Mouse (Mus musculus): Measurements from ENCODE around the gene Ugt1a9.

Ugt1a9 gene

DNA sequence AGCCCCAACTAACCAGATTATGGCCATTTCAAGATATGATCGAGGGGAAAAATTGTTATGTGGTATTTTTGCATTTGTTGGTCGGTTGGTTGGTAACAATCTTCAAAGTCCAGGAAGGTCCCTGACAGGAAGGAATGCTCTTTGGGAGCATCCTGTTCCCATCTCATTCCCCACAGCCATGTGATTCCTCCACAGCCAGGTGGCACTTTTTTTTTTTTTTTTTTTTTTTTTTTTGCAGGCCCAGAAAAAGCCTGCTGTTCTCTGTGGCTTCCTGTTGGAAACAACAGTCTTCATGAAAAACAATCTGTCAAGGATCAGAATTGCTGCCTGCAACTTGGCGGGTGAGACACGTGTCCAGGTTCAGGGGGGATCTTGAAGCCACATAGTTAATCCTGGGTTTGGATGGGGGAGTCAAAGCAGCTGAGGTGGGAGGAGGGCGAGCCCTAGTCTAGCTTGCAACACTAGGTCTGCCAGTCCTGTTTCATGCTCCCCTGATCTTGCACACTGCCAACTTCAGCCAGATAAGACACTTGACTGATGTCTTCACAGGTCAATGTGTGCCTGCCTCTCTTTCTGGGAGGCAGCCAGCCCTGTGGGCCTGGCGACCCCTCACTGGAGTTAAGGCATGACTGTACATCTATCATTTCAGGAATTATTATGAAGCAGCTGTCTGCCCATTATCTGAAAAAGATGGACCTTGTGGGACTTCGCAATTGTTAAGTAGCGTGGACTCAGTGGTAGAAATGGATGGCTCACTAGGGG lies 188.5 kb downstream of the Ugt1a9 start:
- no peak for DNase-seq (ENCODE audit: low spot score in 2 of 2)

DNA sequence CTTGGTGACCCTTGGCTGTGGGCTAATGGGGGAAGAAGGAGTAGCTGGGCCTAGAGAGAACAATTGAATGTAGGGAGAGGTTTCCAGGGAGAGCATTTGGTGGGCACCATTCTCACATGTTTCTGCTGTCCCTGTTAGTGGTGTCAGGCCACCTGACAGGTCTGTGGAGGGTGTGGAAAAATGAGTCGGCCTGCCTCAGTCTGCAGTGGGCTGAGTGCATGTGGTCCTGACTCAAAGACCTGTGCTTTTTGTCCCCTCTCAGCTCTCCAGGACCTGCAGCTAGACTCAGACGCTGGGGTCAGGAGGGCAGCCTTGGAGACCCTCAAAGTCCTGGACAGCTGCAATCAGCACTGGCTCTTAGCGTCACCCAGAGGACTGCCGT lies 189.0 kb downstream of the Ugt1a9 start:
- DNase-seq (ENCODE audit: low spot score in 2 of 2), result no peak

DNA sequence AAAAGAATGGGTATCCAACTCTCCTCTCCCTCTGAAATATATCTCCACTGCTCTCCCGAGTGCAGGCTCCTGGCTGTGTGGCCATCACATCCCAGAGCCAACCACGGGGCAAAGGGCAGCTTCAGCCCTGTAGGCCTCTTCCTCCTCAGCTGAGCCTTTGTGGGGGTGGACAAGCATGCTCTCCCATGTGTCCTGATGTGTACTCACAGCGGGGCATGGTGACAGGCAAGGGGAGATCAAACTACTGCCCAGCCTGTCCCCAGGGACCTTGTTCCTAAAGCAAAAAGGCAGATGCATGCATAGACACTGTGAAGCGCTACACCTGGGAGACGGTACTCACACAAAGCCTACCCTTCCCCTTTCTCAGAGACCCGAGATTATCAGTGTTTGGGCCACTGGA lies 189.5 kb downstream of the Ugt1a9 start:
- DNase-seq (ENCODE audit: low spot score in 2 of 2), result no peak

DNA sequence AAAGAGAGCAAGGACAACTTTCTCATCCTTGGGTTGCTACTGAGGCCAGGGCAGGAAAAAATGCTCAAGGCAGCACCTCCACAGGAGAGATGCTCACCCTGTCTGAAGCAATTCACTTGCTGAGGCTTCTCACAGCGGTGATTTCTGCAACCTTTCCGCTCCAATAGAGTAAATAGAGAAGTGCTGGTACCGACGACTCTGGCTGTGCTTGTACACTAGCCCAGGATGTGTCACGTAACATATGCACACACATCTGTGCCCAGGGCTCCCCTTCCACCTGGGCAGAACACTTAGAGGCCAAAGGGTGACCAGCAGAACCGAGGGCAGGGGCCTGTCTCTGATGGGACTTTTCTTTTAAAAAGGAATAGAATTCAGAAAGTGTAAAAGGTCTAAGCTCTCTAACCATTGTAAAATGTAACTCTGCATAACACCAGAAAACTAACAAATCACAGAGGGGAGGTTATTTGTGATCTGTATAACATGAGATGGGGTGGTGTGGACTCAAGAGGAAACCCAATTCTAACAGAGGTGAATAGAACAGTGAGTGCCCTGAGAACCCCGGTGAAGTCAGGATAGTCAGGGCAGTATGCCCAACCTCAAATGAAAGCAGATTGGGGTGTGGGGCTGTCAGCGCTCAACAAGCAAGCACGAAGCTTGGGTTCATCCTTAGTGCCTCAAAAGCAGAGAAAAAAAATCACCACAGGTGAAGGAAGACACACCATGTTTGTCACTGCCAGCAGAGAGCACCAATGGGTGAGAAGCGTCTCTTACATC lies 190.2 kb downstream of the Ugt1a9 start:
- no peak for DNase-seq (ENCODE audit: low spot score in 2 of 2)

DNA sequence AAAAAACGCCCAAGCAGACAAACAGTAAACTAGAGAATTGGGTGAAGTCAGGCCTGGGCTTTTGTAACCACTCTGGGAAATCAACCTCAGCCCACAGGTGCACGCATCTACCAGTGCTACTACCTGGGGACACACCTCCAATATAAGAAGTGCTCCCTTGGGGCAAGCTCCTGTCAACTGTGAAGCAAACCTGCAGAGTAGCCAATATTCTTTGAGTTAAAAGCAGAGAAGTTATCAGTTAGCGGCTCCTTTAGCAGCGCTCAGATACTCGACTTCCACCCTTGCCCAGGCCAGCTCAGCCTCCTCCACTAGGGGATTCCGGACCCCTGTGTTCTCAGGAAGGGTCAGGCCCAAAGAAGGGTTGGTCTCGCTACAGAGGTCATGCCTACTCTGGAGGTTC lies 191.1 kb downstream of the Ugt1a9 start:
- DNase-seq (ENCODE audit: low spot score in 2 of 2), result no peak

DNA sequence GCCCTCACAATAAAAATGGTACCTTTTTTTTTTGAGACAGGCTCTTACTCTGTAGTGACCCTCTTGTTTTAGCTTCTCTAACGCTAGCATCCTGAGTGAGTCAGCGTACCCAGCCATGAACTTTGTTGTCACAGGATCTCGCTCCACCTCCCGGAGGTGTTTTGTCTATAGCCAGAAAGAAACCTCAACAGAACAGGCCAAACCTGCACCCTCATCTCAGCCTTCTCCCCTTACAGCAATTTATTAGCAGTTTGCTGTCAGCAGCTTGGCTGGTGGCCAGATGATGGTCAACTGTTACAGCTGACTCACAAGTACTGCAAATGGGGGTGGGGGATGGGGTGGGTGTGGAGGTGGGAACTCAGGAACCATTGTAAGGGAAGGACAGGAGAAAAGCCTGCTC lies 191.7 kb downstream of the Ugt1a9 start:
- no peak for DNase-seq (ENCODE audit: low spot score in 2 of 2)

DNA sequence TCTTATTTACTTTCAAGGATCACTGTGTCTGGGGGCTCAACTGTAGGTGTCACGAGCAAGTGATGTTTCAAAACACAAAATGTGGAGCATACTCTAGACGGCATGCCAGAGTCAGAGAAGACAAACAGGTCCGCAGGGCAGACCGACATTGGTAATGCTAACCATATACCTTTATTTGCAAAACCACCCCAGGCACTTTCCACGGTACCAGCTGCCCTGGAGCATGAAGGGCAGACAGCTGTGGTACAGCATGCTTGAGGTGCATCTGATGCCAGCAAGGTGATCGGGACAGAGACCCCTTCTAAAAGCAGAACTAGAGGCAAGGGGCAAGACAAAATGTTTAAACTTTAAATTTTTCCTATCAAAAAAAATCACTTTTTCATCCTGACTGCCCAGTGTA lies 192.4 kb downstream of the Ugt1a9 start:
- DNase-seq (ENCODE audit: low spot score in 2 of 2), result no peak

DNA sequence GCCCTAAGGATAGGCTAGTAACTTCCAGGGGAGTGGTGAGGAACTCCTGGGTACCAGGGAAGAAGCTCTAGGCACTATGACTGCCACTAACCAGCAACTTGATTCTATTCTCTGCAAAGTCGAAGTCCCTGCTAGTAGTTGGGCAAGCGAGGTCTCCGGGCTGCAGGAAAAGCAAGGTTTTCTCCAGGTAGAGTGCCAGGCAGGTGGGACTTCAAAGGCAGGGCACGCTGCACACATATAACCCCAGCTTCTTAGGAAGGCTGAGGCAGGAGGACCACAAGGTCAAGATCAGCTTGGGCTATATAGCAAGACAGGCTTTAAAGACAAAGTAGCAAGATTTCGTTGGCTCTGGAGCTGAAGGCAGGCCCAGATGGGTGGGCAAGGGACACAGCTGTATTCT lies 193.2 kb downstream of the Ugt1a9 start:
- no peak for DNase-seq (ENCODE audit: low spot score in 2 of 2)

DNA sequence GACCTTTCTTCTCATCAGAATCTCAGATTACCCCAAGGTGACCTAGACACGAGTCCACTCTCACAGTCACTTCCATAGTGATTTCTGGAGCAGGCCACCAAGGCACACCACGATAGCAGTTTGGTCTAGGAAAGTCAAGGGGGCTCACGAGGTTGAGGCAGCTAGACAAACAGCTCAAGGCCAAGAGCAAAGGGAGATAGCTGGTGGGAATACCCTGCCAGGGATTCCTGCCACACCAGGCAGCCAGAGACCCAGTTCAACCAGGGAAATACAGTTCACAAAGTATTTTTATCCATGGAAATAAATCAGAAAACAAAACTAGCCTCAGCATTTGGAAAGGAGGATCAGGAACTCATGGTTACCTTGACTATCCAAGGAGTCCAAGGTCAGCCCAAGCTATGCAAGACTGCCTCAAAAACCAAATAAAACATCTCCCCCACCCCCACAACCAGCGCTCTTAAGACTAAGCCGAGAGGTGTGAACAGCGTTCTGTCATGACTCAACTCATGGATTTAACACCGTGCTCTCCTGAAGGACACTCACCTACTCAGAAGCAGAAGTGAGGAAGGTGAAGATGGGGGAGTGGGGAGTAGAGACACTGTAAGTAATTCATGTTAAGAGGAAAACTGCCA lies 193.8 kb downstream of the Ugt1a9 start:
- no peak for DNase-seq (ENCODE audit: low spot score in 2 of 2)

DNA sequence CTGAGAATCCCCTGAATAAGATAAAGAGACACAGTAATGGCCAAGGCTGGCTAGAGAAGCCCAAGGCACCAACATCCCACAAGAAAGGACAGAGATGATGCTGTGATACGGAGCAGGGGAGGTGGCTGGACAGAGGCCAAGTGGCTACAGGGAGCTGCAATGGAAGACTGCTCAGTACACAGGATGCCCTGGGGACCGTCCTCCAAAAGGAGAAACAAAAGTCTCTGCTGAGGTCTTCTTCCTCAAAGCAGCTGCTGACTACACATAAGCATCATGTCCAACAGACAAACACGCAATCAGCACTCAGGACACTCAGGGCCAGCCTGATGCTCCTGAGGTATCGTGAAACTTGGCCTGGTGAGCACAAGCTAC lies 194.3 kb downstream of the Ugt1a9 start:
- no peak for DNase-seq (ENCODE audit: low spot score in 2 of 2)

DNA sequence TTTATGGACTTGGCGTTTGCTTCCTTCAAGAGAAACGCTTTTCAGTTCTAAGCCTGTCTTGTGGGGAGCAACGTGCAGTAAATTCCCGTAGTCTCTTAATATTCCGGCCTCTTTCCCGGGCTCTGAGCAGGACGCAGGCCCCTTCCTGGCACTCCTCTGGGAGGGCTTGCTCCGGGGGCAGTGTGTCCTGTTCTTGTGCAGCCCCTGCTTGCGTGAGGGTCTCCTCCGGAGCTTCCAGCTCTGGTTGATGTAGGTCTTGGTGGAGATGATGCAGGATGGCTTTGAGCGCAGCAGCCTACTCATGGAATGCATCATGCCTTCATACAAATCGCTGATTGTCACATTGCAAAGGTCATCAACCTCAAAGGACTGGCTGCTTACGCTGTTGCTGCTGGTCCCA lies 195.5 kb downstream of the Ugt1a9 start:
- no peak for DNase-seq (ENCODE audit: low spot score in 2 of 2)

DNA sequence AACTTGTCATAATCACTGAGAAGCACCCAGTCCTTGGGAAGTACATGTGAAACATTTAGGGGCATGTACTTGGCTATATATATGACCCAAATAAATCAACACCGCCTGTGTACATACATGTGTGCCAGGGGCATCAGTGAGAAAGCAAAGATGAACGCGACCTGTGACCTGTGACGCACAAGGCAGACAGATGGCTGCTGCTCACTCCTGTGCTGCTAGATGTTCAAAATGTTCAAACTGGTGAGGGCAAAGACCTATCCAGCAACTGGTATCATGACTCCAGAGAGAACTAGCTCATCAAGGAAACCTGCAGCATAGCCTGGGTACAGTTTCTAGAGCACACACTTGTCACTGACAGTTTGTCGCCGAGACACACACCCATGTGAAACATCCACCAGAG lies 196.9 kb downstream of the Ugt1a9 start:
- no peak for DNase-seq (ENCODE audit: low spot score in 2 of 2)

DNA sequence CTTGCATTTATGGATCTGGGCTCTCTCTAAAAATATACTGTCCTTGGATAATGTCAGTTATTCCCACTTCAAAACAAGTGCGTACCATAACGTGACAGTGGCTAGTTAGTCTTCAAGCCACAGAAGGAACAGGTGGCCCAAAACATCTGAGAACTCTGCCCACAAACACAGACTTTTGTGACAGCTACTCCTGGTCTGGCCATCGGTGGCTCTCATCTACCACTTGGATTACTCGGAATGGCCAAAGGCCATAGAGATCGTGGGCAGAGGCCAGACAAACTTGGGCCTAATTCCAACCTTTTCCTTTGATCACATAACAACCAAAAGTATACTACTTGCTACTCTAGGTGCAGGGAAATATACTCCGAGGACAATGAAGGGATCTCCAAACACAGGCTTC lies 197.5 kb downstream of the Ugt1a9 start:
- no peak for DNase-seq (ENCODE audit: low spot score in 2 of 2)

All from natural killer cell, adult 2 months (primary cell).